Mouse (Mus musculus): ENCODE data around the gene Arhgap27. TPM values are rescaled to one million over a fixed set of nuclear protein-coding genes. Genes with fewer than 3 reads are reported as not detected.
A peak's percentile ranks its signal among the peaks of the same experiment; 100 is the strongest.

Arhgap27 gene
- polyA plus RNA-seq, 1 experiment from 2014 or later, result 8.5 TPM

DNA sequence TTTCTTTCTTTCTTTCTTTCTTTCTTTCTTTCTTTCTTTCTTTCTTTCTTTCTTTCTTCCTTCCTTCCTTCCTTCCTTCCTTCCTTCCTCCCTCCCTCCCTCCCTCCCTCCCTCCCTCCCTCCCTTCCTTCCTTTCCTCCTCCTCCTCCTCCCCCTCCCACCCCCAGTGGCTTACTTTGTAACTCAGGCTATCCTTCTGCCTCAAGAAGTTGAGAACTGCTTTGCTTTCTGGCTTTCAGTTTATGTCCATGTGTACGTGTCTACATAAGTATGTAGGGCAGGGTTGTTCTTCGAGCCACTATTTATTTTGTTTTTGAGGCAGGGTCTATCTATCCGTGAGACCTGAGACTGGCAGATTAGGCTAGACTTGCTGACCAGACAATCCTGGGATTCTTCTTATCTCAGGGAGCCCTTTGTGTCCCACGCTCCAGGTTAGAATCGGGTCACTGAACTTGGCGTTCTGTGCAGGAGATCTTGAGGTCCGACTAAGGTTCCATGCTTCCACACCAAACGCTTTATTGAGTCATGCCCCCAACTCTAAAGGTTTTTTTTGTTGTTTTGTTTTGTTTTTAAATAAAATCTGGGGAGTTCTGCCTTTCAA, 50.7 kb downstream of the Arhgap27 start:
- Histone ChIP-seq H3K36me3 (ENCODE audit: control insufficient read depth, insufficient read depth) (no peaks in the 10 kb centered on the region), H3K4me1 (ENCODE audit: control insufficient read depth, insufficient read depth, low read length) (peaks cover 8% of the 10 kb centered on the region), H3K9me3 (replicated peaks; ENCODE audit: control insufficient read depth, low read length) (no peaks in the 10 kb centered on the region), H3K9ac (ENCODE audit: low read length) (no peak overlapping the region), H3K4me3 (ENCODE audit: low read length) (no peak overlapping the region), H3K27ac (ENCODE audit: low read length) (no peak overlapping the region), H3K4me2 (ENCODE audit: low read depth, low read length) (no peak overlapping the region), H3K27me3 (ENCODE audit: control insufficient read depth, insufficient read depth, low read length) (no peaks in the 10 kb centered on the region)
- no peak for ATAC-seq (replicated peaks; ENCODE audit: extremely low read depth, insufficient read depth, low FRiP score)
- 51% methylated on average over 8 of the region's 8 CpGs for WGBS

DNA sequence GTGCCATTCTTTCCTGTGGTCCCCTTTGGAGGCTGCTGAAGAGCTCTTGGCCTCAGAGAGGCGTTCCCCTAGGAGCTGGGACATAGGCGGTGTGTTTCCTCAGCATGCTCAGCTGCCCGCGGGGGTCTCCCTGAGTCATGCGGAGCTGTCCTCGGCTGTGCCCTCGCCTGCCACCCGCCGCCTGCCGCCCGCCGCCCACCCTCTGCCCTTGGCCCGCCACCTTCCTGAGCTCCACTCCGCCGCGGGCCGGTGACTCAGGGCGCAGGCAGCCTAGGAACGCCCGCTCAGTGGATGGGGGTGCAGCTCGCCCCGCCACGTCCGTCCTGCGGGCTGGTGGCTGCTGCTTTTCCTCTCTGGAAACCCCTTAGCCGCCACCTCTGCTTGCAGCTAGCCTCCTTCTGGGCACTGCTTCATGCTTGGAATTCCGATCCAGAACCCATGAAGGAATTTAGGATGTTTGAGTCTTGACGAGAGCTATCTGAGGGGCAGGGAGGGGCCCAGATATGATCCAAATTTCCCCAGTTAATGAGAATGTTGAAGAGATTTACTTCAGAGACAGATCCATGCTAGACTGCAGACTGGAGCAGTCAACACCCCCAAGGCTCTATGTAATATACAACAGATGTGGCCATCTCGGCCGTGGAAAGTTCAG, 51.4 kb downstream of the Arhgap27 start:
- Histone ChIP-seq H3K4me2 (ENCODE audit: low read depth, low read length) (peak overlapping the region; percentile 80), H3K36me3 (ENCODE audit: control insufficient read depth, insufficient read depth) (no peaks in the 10 kb centered on the region), H3K27ac (ENCODE audit: low read length) (peak overlapping the region; percentile 37), H3K27me3 (ENCODE audit: control insufficient read depth, insufficient read depth, low read length) (no peaks in the 10 kb centered on the region), H3K4me1 (ENCODE audit: control insufficient read depth, insufficient read depth, low read length) (peaks cover 8% of the 10 kb centered on the region), H3K9me3 (replicated peaks; ENCODE audit: control insufficient read depth, low read length) (no peaks in the 10 kb centered on the region), H3K4me3 (ENCODE audit: low read length) (peak overlapping the region; percentile 50), H3K9ac (ENCODE audit: low read length) (peak overlapping the region; percentile 67)
- 2% methylated on average over 30 of the region's 30 CpGs for WGBS
- ATAC-seq (replicated peaks; ENCODE audit: extremely low read depth, insufficient read depth, low FRiP score), result peak; percentile 85

GRCm38 (mm10) chr11:103309956-103310574, 53.4 kb downstream of the Arhgap27 start:
- H3K4me2 ChIP-seq (ENCODE audit: low read depth, low read length), result no peak overlapping the region
- no peaks in the 10 kb centered on the region for H3K9me3 ChIP-seq (replicated peaks; ENCODE audit: control insufficient read depth, low read length)
- no peak overlapping the region for H3K9ac ChIP-seq (ENCODE audit: low read length)
- no peaks in the 10 kb centered on the region for H3K27me3 ChIP-seq (ENCODE audit: control insufficient read depth, insufficient read depth, low read length)
- H3K4me3 ChIP-seq (ENCODE audit: low read length), result no peak overlapping the region
- H3K27ac ChIP-seq (ENCODE audit: low read length), result no peak overlapping the region
- no peak for ATAC-seq (replicated peaks; ENCODE audit: extremely low read depth, insufficient read depth, low FRiP score)
- H3K4me1 ChIP-seq (ENCODE audit: control insufficient read depth, insufficient read depth, low read length), result peaks cover 8% of the 10 kb centered on the region
- WGBS, result 78% methylated on average over 10 of the region's 10 CpGs
- H3K36me3 ChIP-seq (ENCODE audit: control insufficient read depth, insufficient read depth), result no peaks in the 10 kb centered on the region

DNA sequence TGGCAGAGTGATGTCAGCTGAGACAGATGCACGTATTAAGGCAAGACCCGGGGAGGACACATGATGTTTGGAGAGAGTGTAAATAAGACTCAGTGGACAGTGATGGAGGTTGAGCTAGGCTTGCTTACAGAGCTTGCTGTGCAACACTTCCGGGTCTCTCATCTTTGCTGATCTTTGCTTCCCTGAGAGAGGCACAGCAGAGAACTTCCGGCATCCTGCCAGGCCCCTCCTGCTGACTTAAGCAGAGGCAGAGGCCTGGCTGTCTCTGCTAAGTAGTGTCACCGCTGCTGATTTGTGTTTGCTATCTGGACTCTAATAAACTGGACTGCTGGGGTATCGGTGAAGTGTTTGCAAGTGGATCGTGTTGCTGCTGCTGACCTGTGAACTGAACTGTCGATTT, 55.6 kb downstream of the Arhgap27 start:
- no peaks in the 10 kb centered on the region for H3K27me3 ChIP-seq (ENCODE audit: control insufficient read depth, insufficient read depth, low read length)
- WGBS, result 54% methylated on average over 8 of the region's 8 CpGs
- no peak overlapping the region for H3K9ac ChIP-seq (ENCODE audit: low read length)
- ATAC-seq (replicated peaks; ENCODE audit: extremely low read depth, insufficient read depth, low FRiP score), result no peak
- H3K36me3 ChIP-seq (ENCODE audit: control insufficient read depth, insufficient read depth), result no peaks in the 10 kb centered on the region
- no peak overlapping the region for H3K27ac ChIP-seq (ENCODE audit: low read length)
- no peak overlapping the region for H3K4me2 ChIP-seq (ENCODE audit: low read depth, low read length)
- no peak overlapping the region for H3K4me3 ChIP-seq (ENCODE audit: low read length)
- H3K4me1 ChIP-seq (ENCODE audit: control insufficient read depth, insufficient read depth, low read length), result peaks cover 8% of the 10 kb centered on the region
- H3K9me3 ChIP-seq (replicated peaks; ENCODE audit: control insufficient read depth, low read length), result no peaks in the 10 kb centered on the region

DNA sequence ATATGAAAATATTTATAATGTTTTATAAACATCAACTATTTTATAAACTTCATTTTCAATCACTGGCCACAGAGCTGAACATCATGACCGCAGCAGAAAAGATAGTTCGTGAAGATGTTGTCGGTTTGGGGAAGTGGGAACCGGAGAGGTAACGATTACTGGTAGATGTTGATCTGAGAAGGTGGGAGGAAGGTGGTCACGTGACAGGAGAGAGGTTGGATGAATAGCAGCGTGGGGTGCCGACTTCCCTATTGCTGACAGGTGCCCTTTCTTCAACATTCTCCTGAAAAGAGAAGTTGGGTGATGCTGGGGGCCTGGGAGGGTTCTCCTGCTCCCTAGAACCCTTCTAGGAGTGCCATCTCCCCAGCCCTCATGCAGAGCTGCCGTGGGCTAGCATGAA, 59.0 kb downstream of the Arhgap27 start:
- Histone ChIP-seq H3K4me2 (ENCODE audit: low read depth, low read length) (no peak overlapping the region), H3K4me1 (ENCODE audit: control insufficient read depth, insufficient read depth, low read length) (peaks cover 2% of the 10 kb centered on the region; the same call in 1 of the 2 replicates), H3K36me3 (ENCODE audit: control insufficient read depth, insufficient read depth) (no peaks in the 10 kb centered on the region), H3K27me3 (ENCODE audit: control insufficient read depth, insufficient read depth, low read length) (no peaks in the 10 kb centered on the region), H3K4me3 (ENCODE audit: low read length) (no peak overlapping the region), H3K27ac (ENCODE audit: low read length) (no peak overlapping the region), H3K9ac (ENCODE audit: low read length) (no peak overlapping the region), H3K9me3 (replicated peaks; ENCODE audit: control insufficient read depth, low read length) (0 out of 2 replicates have a peak, but pooled peaks cover 3% of the 10 kb centered on the region)
- ATAC-seq (replicated peaks; ENCODE audit: extremely low read depth, insufficient read depth, low FRiP score), result no peak
- 79% methylated on average over 9 of the region's 9 CpGs for WGBS

DNA sequence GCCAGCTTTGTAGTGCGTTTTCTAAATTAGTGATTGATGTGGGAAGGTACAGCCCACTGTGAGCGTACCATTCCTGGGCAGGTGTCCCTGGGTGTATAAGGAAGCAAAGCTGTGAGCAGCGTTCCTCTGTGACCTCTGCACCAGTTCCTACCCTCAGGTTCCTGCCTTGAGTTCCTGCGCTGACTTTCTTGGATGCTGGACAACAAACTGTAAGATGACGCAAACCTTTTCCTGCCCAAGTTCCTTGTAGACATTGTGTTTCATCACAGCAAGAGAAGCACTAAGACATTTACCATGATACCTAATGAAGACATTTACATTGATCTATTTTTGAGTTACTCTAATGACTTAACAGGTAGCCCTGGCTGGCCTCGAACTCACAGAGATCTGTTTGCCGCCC, 68.7 kb downstream of the Arhgap27 start:
- no peak overlapping the region for H3K4me2 ChIP-seq (ENCODE audit: low read depth, low read length)
- H3K27me3 ChIP-seq (ENCODE audit: control insufficient read depth, insufficient read depth, low read length), result no peaks in the 10 kb centered on the region
- 87% methylated on average over 7 of the region's 7 CpGs for WGBS
- no peaks in the 10 kb centered on the region for H3K9me3 ChIP-seq (replicated peaks; ENCODE audit: control insufficient read depth, low read length)
- no peak overlapping the region for H3K4me3 ChIP-seq (ENCODE audit: low read length)
- peaks cover 10% of the 10 kb centered on the region for H3K4me1 ChIP-seq (ENCODE audit: control insufficient read depth, insufficient read depth, low read length)
- H3K9ac ChIP-seq (ENCODE audit: low read length), result no peak overlapping the region
- no peak overlapping the region for H3K27ac ChIP-seq (ENCODE audit: low read length)
- no peak for ATAC-seq (replicated peaks; ENCODE audit: extremely low read depth, insufficient read depth, low FRiP score)
- no peaks in the 10 kb centered on the region for H3K36me3 ChIP-seq (ENCODE audit: control insufficient read depth, insufficient read depth)

- Histone ChIP-seq H3K9ac (ENCODE audit: low read length) (no peak overlapping the region), H3K4me3 (ENCODE audit: low read length) (no peak overlapping the region), H3K9me3 (replicated peaks; ENCODE audit: control insufficient read depth, low read length) (no peaks in the 10 kb centered on the region), H3K4me2 (ENCODE audit: low read depth, low read length) (no peak overlapping the region), H3K36me3 (ENCODE audit: control insufficient read depth, insufficient read depth) (no peaks in the 10 kb centered on the region), H3K27me3 (ENCODE audit: control insufficient read depth, insufficient read depth, low read length) (no peaks in the 10 kb centered on the region), H3K27ac (ENCODE audit: low read length) (no peak overlapping the region), H3K4me1 (ENCODE audit: control insufficient read depth, insufficient read depth, low read length) (peaks cover 10% of the 10 kb centered on the region)
- ATAC-seq (replicated peaks; ENCODE audit: extremely low read depth, insufficient read depth, low FRiP score), result no peak
- 82% methylated on average over 6 of the region's 6 CpGs for WGBS
These were observed 69.4 kb downstream of the Arhgap27 start for GRCm38 (mm10) chr11:103294066-103294465.

- 72% methylated on average over 5 of the region's 5 CpGs for WGBS
- no peak for ATAC-seq (replicated peaks; ENCODE audit: extremely low read depth, insufficient read depth, low FRiP score)
- no peak overlapping the region for H3K27ac ChIP-seq (ENCODE audit: low read length)
- no peaks in the 10 kb centered on the region for H3K27me3 ChIP-seq (ENCODE audit: control insufficient read depth, insufficient read depth, low read length)
- no peaks in the 10 kb centered on the region for H3K36me3 ChIP-seq (ENCODE audit: control insufficient read depth, insufficient read depth)
- no peak overlapping the region for H3K4me3 ChIP-seq (ENCODE audit: low read length)
- H3K4me1 ChIP-seq (ENCODE audit: control insufficient read depth, insufficient read depth, low read length), result peaks cover 10% of the 10 kb centered on the region
- H3K9me3 ChIP-seq (replicated peaks; ENCODE audit: control insufficient read depth, low read length), result no peaks in the 10 kb centered on the region
- H3K9ac ChIP-seq (ENCODE audit: low read length), result no peak overlapping the region
- H3K4me2 ChIP-seq (ENCODE audit: low read depth, low read length), result no peak overlapping the region
These were observed 70.6 kb downstream of the Arhgap27 start for GRCm38 (mm10) chr11:103292890-103293287.

DNA sequence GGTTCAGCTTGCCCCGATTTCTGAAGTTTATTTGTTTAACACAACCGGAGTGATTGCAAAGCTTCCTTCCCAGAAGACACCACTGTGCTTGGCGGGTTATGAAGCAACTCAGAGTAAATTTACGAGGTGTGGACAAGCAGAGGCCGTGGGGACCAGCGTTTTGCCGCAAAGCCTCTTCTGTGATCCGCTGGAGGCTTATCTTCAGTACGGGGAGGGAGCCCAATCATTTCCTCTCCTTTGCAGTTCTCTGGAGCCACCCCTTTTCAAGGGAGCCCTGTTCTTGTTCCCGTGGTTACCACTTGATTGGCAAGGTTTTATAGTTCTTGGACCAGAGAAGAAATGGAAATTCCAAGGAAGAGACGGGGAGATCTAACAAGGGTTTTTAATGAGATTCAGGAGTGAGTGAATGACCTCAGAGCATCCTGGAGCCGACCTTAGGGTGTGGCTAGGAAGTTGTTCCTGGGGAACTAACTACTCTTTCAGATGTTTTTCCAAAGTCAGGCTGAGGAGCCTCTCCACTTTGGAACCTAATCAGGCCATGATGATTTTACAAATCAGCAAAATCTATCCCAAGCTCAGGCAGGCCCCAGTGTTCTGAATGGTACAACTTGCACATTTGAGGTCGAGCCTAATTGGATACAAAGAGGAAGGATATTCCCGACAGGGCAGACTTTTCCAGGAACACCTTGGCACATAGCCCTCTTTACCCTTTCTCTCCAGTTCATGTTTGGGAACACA, 71.2 kb downstream of the Arhgap27 start:
- Histone ChIP-seq H3K4me1 (ENCODE audit: control insufficient read depth, insufficient read depth, low read length) (peaks cover 10% of the 10 kb centered on the region), H3K36me3 (ENCODE audit: control insufficient read depth, insufficient read depth) (no peaks in the 10 kb centered on the region), H3K9me3 (replicated peaks; ENCODE audit: control insufficient read depth, low read length) (no peaks in the 10 kb centered on the region), H3K27ac (ENCODE audit: low read length) (no peak overlapping the region), H3K4me3 (ENCODE audit: low read length) (no peak overlapping the region), H3K27me3 (ENCODE audit: control insufficient read depth, insufficient read depth, low read length) (no peaks in the 10 kb centered on the region), H3K9ac (ENCODE audit: low read length) (no peak overlapping the region), H3K4me2 (ENCODE audit: low read depth, low read length) (peak overlapping the region; percentile 2; the same call in 1 of the 2 replicates)
- 16% methylated on average over 14 of the region's 14 CpGs for WGBS
- peak; percentile 81 for ATAC-seq (replicated peaks; ENCODE audit: extremely low read depth, insufficient read depth, low FRiP score)
